14 mouse cellular contexts compared by ENCODE assay signal in genomic region chr16:37704461-37705155, GRCm38 (mm10). TPM values are rescaled to one million over a fixed set of nuclear protein-coding genes. Genes with fewer than 3 reads are reported as not detected.
DNase-seq lines count a peak whose midpoint lies in the region; ATAC-seq and TF ChIP-seq lines count a peak whose summit lies in the region.
"Had no signal": no experiment of that assay in that cellular context is flagged by ENCODE, and none has a peak within 500 bp of the region (broad histone marks: within the 10 kb centered on the region; RNA-seq: fewer than 3 reads in every experiment).

No protein-coding gene starts in this region.

- H3K9ac ChIP-seq in heart, embryonic 12.5 days = no peak overlapping the region
- H3K9ac ChIP-seq: lung, embryonic 15.5 days; neural tube, embryonic 15.5 days had no signal

- H3K9me3 ChIP-seq in heart, embryonic 12.5 days (replicated peaks) = no peaks in the 10 kb centered on the region
- H3K9me3 ChIP-seq: lung, embryonic 15.5 days; neural tube, embryonic 15.5 days had no signal

- peaks cover 12% of the 10 kb centered on the region; the same call in 1 of the 2 replicates for H3K4me1 ChIP-seq in heart, embryonic 12.5 days (replicated peaks)
- H3K4me1 ChIP-seq in embryonic fibroblast, embryonic 13.5 days (ENCODE audit: control insufficient read depth, insufficient read depth, low read length) = peaks cover 5% of the 10 kb centered on the region
- H3K4me1 ChIP-seq: lung, embryonic 15.5 days had no signal

- DNase-seq in adrenal gland, postnatal 14 days = peak; percentile 33
- no peak for DNase-seq in adrenal gland, postnatal 4 days (ENCODE audit: low spot score in 2 of 2)
- peak; percentile 89 for DNase-seq in heart, adult 11 months
- DNase-seq in lung, postnatal 36 days = peak; percentile 20
- no peak for DNase-seq in lung, postnatal 25 days (ENCODE audit: low spot score)
- DNase-seq: cerebellum, postnatal 14 days; kidney, postnatal 14 days had no signal

- 63% methylated on average over 9 of the region's 9 CpGs for WGBS in heart, embryonic 12.5 days

- H3K27me3 ChIP-seq in heart, embryonic 12.5 days (replicated peaks) = no peaks in the 10 kb centered on the region
- H3K27me3 ChIP-seq: lung, embryonic 15.5 days; neural tube, embryonic 15.5 days had no signal

- no peak overlapping the region for H3K4me2 ChIP-seq in heart, embryonic 12.5 days
- H3K4me2 ChIP-seq: lung, embryonic 15.5 days; midbrain, embryonic 11.5 days; neural tube, embryonic 15.5 days had no signal

- no peak for TF ChIP-seq CTCF in embryonic fibroblast, embryonic 13.5 days (IDR thresholded peaks at IDR 0.05; ENCODE audit: borderline replicate concordance, insufficient read depth, low read length)

- ATAC-seq in heart, embryonic 12.5 days (ENCODE audit: insufficient number of reproducible peaks, low FRiP score) = no peak
- no peak for ATAC-seq in activated CD4-positive, CD25-positive, alpha-beta regulatory T cell, adult 4 months

- H3K4me3 ChIP-seq in heart, embryonic 12.5 days = no peak overlapping the region
- H3K4me3 ChIP-seq in embryonic fibroblast, embryonic 13.5 days (ENCODE audit: insufficient read depth, low read length) = no peak overlapping the region
- H3K4me3 ChIP-seq: heart, adult 2 months; lung, embryonic 15.5 days; neural tube, embryonic 15.5 days had no signal

- H3K27ac ChIP-seq in heart, embryonic 12.5 days (ENCODE audit: poor library complexity, severe bottlenecking) = no peak overlapping the region
- peak overlapping the region; percentile 68 for H3K27ac ChIP-seq in embryonic fibroblast, embryonic 13.5 days (ENCODE audit: insufficient read depth, low read length)
- H3K27ac ChIP-seq: heart, adult 2 months; lung, embryonic 15.5 days; neural tube, embryonic 15.5 days had no signal

- TF ChIP-seq POLR2A in embryonic fibroblast, embryonic 13.5 days (IDR thresholded peaks at IDR 0.05; ENCODE audit: low read depth, low read length) = no peak

- H3K36me3 ChIP-seq in heart, embryonic 12.5 days = no peaks in the 10 kb centered on the region
- H3K36me3 ChIP-seq: lung, embryonic 15.5 days; neural tube, embryonic 15.5 days had no signal

RNA-seq across cellular contexts. Expression of gene Ndufb4, which starts 50.4 kb away (rescaled TPM):
- total RNA-seq in adrenal gland, postnatal 14 days (2021) = 181 and 184 TPM in 2 replicates
- total RNA-seq in adrenal gland, postnatal 4 days (2021) = 100 to 1,000 TPM; 108 to 117 TPM
- 94.1 and 110 TPM in 2 replicates for polyA plus RNA-seq in heart, embryonic 12.5 days (2016; fragmentation: Nextera tagmentation; extraction: Ambion mirVana)
- 54.2 and 80.9 TPM in 2 replicates for polyA plus RNA-seq in embryonic fibroblast, embryonic 13.5 days (2011; ENCODE audit: insufficient read length, low read depth, missing spikeins)
- polyA plus RNA-seq in activated CD4-positive, CD25-positive, alpha-beta regulatory T cell, adult 4 months (2017; shearing (Covaris generic)) = 10 to 100 TPM; 47.3 to 60.5 TPM

Comparison
In these comparisons a context has a peak if more than half of its experiments do, and no peak if none do; other contexts are left out.
1. DNase-seq: peak in adrenal gland, postnatal 14 days (single experiment), heart, adult 11 months (single experiment) and lung, postnatal 36 days (single experiment); none in adrenal gland, postnatal 4 days (0 of 2) and lung, postnatal 25 days (single experiment).